Mouse (Mus musculus) monocyte, adult 5-6 weeks (primary cell): ENCODE data around the gene Pdyn. TPM values are rescaled to one million over a fixed set of nuclear protein-coding genes. Genes with fewer than 3 reads are reported as not detected.
A peak's percentile ranks its signal among the peaks of the same experiment; 100 is the strongest.

Experiments
- ATAC-seq: fragments of 153-309, 156-312 bp; replicated peaks from 2 replicates; pipeline ENCODE4 v1.8.0; 2017; ENCODE audit warnings: mild to moderate bottlenecking; ENCODE audit not compliant: low TSS enrichment, insufficient number of reproducible peaks, severe bottlenecking, poor library complexity, low FRiP score
- total RNA-seq: library from RNA; stranded (forward); fragments of 200-1000, 200-491, 200-594 nt; gene quantifications from 3 replicates; pipeline ENCODE4 v1.2.3, GENCODE M21; 2017

The Pdyn gene
- total RNA-seq: not detected in 3 replicates

DNA sequence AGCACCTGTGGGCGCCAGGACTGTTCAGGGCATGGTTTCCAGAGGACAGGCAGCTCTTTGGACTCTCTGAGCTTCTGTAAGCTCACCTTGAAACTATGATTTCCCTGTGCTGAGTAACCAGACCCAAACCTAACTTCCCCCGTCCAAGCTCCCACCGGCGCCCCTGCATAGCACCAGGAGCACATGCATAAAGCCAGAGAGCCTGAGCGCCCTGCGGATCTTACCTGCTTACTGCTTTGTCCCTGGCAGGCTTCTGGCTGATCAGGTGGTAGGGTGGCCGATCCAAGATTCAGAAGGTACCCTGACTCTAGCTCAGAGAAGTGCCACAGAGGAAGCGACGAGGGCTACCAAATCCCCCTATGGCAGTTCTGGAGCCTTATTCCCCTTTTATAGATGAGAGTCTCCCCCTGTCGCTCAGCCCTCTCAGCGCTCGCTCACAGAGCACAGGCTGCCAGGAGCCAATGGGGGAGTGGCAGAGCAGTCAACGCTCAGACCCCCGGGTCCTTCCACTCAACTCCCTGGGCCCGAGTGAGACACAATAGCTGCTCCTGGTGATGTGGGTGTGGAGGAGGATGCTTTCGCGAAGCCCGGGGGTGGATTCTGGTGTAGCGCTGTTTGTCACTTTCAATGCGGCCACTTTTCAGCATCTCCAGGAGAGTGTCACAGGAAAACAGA, at the start of gene Pdyn:
TSS of gene Pdyn (minus strand) at position 361 of the 675 bp plus-strand sequence.
- no peak for ATAC-seq

DNA sequence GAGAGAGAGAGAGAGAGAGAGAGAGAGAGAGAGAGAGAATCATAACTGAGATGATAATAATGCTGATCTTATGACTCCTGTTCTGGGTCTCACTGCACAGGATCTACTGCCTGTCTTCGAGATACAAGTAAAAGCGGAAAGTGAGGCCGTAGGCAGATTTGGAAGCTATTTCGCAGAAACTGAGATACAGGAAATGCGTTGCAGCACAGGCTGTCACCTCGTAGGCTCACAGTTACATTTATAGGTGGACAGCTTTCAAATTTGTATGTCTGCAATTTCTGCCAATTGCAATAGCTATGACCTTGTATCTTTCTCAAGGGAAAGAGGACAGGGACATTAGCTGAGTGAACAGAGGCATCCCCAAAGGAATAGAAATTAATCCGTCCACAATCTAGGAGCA, 42.4 kb upstream of the Pdyn start:
- no peak for ATAC-seq

DNA sequence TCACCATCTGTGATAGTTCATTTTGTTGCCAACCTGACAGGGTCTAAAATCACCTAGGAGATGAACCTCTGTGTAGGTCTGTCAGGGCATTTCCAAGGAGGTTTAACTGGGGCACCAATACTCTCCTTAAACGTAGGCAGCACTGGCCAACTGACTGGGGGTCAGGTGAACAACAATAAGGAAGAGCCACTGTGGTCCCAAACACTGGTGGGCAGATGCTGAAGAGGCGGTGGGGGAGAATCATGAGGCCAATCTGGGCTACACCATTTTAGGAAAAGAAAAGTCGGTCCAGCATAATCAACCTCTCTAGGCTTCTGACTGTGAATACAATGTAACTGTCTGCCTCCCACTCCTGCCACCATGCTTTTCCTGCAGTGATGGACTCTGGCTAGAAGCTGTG, 40.9 kb upstream of the Pdyn start:
- ATAC-seq: no peak

DNA sequence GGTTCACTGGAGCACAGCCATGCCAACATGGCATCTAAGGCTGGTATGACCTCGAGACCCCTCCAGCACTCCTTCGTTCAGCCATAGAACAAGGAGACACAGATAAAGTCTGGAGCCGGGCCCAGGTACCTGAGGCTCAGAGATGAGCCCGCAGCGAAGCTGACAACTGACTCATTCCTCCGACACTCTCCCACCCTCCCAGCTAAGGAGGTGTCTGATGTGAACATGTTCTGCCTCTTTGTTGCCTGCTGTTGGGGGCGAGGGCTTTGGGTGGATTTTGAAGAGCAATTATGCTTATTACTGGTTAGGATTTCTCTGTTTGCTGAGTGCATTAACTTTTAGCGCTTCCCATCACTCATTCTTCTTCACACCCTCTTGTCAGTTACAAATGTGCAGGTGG, 34.4 kb upstream of the Pdyn start:
- no peak for ATAC-seq

DNA sequence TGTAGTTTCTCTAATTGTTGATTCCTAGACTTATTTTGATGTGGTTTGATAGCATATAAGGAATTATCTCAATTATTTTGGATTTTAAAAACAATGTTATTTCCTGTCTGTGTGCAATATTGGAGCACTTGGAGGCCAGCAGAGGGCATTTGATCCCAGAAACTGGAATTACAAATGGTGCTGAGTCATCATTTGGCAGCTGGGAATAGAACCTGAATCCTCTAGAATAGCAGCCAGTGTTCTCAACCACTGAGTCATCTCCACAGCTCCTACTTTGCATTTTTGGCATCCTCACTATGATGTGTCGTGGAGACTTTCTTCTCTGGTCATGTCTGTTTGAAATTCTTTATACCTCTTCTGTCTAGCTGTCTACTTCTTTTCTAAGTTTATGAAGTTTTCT, 30.0 kb upstream of the Pdyn start:
- no peak for ATAC-seq

DNA sequence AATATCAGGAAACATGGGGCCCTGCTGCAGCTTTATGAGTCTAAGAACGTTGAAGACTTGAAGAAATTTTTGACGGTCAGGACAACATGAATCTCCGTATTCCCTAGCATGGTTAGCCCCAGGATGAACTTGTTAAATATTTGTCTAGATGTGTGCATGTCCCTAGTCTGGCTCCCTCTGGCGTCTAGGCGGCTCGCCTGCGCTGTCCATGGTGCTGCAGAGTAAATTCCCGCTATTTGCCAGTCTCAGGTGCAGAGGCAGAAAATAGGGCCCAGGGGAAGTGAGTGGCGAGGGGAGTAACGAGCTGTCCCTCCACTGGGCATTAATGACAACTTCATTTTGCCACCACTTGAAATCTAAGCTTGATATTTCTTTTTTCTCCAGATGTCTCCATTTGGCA, 16.0 kb upstream of the Pdyn start:
- ATAC-seq: 0 out of 2 replicates have a peak, but pooled peaks have one; percentile 27

DNA sequence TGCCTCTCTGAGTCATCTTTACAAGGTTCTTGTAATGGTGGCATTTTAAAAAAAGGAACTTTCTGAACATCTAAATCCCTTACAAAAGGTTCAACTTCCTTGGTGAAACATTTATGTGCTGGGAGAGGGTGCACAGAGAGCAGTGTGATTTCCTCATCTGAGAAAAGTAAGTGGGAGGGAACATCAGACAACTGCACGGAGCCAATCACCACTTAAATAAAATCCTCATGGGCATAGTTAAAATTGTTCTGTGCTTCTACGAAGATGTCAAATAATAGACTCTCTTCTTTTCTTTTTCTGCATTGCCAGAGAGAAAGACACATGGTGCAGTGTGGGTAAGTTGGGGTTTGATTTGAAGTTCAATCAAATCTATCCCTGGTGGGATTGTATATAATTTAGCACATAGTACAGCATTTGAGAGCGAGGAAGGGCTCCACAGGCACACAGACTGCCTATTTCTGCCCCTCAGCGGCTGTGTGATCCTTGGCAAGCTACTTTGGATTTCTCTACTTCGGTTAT, 13.4 kb upstream of the Pdyn start:
- no peak for ATAC-seq

DNA sequence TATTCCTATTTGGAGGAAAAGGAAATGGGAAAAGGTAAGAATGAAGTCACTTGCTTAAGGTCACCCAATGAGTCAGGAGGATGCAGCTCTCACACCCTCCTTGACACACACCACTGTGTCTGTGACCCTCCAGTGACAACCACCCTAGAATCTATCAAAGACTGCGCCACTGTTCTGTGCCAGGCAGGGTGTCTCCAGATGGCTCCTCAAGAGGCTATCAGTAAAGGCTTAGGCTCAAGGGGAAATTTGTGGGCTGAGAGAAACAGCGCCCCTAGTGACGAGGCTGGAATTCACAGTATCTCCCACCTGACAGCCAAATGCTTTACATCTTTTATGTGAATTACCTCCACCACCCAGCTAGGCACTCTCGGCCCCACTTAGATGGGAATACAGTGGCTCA, 3.6 kb downstream of the Pdyn start:
- no peak for ATAC-seq

DNA sequence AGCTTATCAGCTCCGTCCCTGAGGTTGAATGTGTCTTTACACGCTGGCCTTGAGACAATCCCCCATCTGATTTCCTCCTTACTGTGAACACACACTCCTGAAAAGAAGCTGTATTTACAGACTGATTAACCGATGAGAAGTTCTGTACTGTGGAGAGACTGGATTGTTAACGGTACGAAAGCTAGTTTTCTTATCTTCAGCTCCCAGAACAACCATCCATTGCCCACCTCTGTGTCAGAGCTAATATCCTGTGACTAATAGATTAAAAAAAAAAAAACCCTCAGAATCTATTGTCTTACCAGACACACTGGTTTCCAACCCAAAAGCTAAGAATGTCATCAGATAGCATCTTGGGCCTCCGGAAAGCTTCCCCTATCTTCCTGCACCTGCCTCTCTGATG, 5.3 kb downstream of the Pdyn start:
- no peak for ATAC-seq

DNA sequence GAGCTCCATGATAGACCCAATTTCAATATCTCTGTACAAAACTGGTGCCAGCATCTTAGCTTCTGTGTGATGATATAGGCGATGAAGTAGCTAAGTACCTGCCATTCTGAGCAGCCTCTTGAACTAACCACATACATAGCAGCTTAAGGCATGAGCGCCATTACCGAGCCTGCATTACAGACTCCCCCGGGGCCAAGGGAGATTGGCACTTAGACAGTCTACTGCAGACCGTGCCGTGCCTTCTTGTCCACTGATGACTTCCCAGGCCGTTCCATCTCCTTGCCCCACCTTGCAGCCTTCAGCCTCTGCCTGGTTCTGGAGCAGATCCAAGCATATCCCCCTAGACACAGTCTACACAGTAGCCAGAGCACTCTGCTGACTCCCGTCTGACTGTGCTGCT, 7.0 kb downstream of the Pdyn start:
- no peak for ATAC-seq

DNA sequence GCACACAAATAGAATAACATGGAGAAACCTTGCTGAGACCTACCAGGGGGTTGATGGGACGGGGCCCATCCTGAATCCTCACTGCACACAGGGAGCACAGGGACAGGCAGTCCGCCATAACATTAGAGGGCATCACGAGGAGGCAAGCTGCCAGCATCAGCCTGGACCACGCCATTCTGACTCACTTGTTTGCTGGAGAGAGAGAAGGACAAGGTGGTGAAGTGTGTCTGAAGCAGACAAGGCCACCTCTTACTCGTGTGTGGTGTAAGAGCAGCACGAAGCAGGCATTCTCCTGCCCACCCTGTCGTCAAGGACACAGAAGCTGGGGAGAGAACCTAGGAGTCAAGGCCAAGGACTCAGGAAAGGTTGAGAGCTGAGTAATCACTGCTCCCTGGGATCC, 9.9 kb downstream of the Pdyn start:
- ATAC-seq: no peak

DNA sequence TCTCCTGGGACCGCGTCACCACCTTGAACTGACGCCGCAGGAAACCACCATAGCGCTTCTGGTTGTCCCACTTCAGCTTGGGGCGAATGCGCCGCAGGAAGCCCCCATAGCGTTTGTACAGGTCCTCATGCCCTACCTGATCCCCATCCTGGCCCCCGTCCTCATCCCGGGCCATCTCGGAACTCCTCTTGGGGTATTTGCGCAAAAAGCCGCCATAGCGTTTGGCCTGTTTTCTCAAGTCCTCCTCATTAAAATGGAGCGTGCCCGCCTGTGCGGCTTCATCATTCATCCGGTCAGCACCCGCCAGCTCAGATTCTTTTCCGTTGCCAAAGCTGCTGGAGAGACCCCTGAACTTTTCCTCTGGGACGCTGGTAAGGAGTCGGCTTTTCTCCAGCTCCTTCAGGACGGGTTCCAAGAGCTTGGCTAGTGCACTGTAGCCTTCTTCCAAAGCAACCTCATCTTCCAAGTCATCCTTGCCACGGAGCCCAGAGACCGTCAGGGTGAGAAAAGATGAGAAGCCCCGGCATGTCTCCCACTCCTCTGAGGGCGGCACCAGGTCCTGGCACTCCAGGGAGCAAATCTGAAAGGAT, 11.5 kb downstream of the Pdyn start:
- no peak for ATAC-seq

DNA sequence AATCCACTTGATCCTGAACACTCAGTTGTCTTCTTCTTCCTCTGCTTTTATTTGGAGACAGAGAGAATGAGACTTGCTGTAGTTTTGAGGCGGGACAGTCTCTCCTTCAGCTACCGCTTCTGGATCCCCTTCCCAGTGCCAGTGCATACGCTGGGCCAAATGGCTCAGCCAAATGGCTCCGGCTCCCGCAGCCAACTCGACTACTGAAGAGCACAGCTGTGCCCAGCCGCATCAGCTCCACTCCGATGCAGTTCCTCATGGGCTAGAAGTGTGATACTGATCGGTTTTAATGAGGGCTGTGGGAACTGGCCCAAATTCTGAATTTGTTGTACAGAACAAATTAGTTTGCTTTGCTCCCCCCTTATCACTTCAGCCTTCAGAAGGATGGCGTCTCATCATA, 12.7 kb downstream of the Pdyn start:
- ATAC-seq: no peak

DNA sequence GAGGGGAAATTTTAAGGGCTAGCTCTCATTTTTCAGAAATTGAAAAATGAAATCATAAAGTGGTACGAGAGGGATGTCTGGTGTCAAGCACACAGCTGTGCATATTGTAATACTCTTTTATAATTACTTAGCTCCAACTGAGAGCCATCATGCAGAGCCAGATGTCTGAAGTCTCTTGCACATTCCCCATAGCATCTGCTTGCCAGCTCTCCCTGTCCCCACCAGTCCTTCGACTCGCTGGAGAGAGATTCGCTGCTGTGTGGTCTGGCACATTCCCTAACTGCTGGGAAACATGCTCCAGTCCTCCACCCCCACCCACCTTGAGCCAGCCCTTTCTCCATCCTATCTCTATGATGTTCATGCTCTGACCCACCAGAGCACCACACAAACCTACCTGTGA, 15.6 kb downstream of the Pdyn start:
- no peak for ATAC-seq

DNA sequence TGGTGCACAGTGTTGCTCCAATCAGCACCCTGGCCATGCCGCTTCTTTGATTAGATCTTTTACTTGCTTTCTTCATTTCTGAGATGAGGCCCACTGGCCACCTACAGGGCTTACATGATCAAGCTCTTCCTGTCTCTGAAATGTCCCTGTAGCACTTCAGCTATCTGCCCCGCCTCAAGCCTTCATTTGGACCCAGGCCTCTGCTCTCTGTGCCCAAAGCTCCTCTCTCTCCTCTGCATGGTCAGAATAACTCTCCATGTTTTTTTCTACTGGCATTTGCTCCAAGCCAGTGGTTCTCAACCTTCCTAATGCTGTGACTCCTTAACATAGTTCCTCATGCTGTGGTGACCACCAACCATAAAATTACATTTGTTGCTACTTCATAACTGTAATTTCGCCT, 19.4 kb downstream of the Pdyn start:
- ATAC-seq: no peak

DNA sequence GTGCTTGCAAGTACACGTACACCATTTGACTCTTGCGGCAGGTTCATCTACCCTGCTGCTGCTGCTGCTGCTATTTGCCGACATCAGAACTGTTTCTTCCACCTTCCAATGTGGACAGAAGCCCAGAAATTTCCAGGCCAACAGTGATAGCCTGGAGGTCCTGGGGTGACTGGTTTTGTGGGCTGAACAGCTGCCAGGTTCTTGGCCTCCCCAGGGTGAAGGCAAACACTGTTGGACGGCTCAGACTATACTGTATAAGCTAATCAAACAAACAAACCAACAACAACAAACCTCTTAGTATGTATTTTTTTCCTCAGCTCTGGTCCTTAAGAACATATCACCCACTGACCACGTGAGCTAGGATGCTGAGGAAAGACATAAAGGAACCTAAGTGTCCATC, 20.6 kb downstream of the Pdyn start:
- no peak for ATAC-seq

DNA sequence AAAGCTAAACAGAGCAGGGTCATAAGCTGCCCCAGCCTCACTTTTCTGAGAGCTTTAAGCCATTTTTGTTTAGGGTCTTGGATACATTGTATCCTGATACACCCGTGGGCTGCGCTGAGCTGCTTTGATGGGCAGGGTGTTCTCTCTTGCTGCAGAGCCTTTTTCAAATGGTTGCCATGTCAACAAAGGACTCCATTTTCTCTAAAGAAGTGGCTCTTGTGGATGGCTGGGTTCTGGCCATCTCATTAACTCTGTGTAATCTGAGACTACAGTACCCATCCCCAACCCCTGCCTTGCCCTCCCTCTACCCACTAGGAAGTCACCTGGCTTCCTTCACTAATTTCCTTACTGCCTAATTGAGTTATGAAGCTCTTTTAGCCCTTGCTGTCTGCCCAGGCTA, 22.0 kb downstream of the Pdyn start:
- no peak for ATAC-seq

DNA sequence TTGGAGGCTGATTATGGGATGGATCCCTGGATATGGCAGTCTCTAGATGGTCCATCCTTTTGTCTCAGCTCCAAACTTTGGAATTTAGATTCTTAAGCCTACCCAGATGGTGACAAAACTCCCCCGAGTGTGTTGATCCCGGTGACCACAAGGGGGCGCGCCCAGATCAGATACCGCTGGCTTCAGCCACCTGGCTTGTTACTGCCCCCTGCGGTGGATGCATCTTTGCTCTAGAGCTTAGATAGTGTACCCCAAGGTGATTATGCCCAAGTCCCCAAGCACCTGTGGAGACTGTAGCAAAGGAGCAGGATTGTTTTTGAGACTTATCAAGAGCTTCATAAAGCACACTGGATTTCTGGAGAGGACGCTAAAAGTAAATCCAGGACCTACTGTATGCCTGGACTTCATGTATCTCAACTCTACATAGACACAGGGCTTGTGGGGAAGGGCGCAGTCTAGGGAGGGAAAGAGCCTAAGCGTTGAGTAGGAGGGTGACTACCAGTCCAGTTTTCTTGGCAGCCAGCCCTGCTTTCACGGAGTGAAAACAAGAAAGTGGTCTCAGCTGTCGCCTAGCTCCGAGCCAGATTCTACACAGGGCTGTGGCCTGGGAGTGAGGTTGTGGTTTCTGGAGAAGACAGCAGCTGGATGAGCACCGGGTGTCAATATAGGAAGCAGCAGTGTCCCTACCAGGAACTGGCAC, 24.6 kb downstream of the Pdyn start:
- ATAC-seq: peak; percentile 87

DNA sequence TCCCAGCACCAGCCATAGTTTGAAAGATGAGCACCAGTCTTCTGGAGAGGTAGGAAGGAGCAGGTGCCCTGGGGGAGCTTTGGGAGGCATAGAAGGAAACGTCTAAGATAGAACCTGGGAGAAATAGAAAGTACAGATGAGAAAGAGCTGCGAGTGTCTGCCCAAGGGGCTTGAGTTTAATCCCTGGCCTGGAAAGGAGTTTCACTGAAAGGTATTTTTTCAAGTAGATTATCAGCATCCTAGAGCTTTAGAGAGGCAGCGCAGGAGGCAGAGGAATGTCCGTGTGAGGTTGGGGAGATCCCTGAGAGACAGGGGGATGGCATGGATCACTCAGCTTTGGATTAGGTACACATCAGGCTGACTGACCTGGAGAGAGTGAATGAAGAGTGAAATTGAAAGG, 27.7 kb downstream of the Pdyn start:
- no peak for ATAC-seq

DNA sequence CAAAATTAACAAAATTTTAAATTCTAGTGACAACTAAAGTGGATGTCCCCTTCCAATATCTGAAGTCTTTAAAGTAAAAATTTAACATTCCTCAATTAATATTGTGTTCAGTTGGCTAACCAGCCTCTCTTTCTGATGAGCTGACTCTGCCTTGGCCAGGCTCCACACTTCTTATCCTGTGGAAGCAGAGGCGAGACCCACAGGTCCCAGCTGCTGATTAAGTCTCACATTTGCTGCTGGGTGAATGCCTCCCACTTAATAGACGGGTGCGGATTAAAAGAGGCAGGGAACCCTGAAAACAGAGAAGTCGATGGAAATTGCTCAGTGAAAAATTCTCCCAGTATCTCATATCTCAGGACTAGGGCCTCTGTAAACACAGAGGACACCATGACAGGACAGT, 37.2 kb downstream of the Pdyn start:
- ATAC-seq: no peak
